Mouse (Mus musculus): ENCODE measurements at regions not wholly inside any gene's neighbourhood (a gene's known extent, or its start where the extent isn't known, plus 50 kb on each side); places are given as distances from the start of the nearest gene placed in this dataset.

- no peak for DNase-seq (ENCODE audit: low spot score)
Measured at GRCm38 (mm10) chr7:67895166-67895565, 57.5 kb upstream of the Igf1r start.

DNA sequence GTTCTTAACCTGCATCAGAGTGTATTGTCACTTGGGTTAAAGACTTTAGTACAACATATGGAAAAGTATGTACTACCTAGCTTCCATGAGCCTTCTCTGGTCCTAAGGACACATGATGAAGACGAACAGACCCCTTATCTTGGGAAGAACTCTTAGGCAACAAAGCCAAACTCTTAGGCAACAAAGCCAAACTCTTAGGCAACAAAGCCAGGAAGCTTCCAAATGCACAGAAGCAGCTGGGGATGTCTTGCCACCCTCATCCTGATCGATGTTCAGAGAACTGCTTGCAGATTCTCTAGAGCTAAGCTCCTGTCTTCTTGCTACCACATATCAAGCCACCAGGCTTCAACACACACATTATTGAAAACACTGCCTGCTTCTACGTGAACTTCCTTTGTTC is 59.7 kb upstream of the Igf1r start:
- no peak for DNase-seq (ENCODE audit: low spot score)

DNA sequence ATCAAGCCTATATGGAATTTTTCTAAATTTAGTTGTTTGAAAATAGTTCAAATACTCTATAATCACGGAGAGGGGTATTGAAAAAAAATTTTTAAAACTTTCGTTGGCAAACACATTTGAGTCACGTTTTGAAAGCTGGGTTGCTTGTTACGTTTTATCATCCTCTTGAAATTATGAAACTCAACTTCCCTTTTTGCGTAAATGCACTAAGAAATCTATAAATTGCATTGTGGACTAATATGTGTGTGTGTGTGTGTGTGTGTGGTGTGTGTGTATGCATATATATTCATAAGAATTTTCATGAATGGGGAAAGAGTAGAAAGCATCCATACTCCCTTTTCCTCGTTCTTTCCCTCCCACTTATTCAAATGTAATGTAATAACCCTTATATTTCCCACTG is 69.6 kb upstream of the Igf1r start:
- DNase-seq (ENCODE audit: low spot score), result no peak

GRCm38 (mm10) chr7:67882606-67883005 is 70.0 kb upstream of the Igf1r start:
- no peak for DNase-seq (ENCODE audit: low spot score)

GRCm38 (mm10) chr7:67878226-67878625 is 74.4 kb upstream of the Igf1r start:
- DNase-seq (ENCODE audit: low spot score), result no peak

- DNase-seq (ENCODE audit: low spot score), result no peak
Measured at GRCm38 (mm10) chr7:67877587-67877986, 75.0 kb upstream of the Igf1r start.

- no peak for DNase-seq (ENCODE audit: low spot score)
Measured at GRCm38 (mm10) chr7:67854080-67855022, 94.8 kb upstream of the Synm start.

DNA sequence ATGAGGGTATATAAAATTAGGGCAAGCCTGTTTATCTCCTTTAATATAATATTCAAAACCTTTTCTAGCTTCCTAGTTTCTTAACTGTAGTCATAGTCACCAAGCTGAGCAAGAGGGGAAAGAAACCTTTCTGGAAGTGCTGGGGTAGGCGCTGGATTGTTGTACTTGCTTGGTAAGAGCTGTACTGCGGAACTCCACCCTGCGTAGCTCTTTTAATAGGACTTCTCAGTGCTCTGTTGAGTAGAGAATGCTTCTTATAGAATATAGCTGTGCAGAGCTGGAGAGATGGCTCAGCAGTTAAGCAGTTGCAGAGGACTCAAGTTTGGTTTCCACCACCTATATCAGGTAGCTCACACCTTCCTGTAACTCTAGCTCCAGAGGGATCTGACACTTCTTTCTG is 93.3 kb upstream of the Synm start:
- no peak for DNase-seq (ENCODE audit: low spot score)

DNA sequence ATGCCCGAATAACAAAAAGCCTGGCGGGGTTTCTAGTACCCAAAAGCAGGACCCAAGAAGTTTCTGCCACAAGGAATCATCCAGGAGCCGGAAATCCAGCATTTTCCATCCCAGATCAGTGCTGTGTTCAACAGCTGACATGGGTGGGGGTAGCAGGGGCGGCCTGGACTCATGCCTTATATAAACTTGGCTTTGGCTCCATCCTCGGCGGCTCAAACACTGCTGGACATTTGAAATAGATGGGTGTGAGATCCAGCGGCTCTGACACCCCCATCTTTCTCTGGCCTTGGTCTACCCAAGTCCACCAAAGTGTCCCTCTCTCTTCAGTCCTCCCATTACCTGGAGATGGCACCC is 89.9 kb upstream of the Synm start:
- no peak for DNase-seq (ENCODE audit: low spot score)

- DNase-seq (ENCODE audit: low spot score), result peak; percentile 28
Measured at GRCm38 (mm10) chr7:67848589-67849508, 89.3 kb upstream of the Synm start.

DNA sequence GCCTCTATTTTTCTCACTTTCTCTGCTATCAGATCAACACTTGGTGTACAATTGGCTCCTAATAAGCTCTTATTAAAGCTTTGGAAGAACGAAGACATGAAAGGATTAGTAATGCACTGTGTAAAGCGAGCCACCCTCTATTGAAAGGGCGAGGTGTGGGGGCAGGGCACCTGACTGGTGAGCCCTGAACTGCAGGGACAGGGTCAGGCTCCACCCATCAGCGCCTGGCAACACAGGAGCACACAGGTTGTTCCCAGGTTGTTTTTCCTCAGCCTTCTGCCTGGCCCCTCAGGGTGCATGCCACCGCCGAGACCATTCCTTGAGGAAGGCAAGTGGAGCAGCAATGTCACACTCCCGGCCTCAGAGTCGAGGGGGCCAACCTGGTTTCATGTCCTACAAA is 87.3 kb upstream of the Synm start:
- no peak for DNase-seq (ENCODE audit: low spot score)

GRCm38 (mm10) chr7:67836984-67837383 is 77.4 kb upstream of the Synm start:
- DNase-seq (ENCODE audit: low spot score), result no peak

- no peak for DNase-seq (ENCODE audit: low spot score)
Measured at GRCm38 (mm10) chr7:67836117-67836949, 76.8 kb upstream of the Synm start.

DNA sequence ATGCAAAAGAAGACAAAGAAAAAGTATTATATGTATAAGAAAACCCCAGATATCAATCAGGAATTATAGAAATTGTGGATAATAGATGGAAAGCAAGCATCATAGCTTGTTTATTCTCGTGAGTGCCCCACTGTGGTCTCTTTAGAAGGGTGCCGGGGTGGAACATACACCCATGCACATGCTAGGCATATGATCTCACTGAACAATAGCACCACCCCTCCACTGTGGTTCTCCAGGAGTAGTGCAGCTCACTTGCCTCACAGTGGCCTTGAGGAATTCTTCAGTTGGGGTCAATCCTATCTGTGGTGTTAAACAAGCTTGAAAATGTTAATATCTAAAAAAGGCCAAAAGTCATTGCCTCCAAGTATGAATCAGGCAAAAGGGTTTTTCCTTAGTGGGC is 72.2 kb upstream of the Synm start:
- no peak for DNase-seq (ENCODE audit: low spot score)

DNA sequence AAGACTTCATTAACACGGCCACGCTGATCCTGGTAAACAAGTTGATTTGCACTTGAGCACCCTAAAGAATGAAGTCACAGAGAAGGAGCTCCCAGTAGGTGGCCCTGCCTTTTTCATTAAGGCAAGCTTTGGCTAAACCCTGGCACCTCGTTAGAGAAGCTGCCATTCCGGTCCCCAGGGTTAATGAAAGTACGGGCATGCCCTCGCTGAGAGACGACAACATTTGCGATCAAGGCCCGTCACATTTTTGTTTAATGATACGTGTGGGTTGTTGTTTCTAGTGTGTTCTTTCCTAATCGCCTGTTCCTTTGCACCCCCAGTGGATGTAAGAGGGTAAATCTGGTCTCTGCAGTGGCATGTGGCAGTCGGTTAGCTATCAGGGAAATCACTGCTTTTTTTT is 67.8 kb upstream of the Synm start:
- DNase-seq (ENCODE audit: low spot score), result no peak

DNA sequence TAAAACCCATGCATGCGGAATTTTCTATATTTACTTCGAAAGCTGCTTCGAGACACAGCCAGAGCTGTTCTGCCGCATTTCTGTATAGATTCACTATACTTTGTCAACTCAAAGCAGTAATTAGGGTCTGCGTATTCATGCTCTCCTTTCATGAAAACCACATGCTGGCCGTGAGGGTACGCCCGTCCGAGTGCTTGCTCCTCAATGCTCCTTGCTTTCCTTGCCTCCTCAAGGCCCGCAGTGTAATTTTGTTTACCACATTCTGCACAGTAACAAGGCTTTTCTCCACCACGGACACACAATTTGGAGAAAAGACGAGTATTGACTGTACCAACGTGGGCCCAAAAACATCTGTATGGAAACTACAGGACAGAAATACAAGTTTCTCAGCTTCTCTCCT is 67.4 kb upstream of the Synm start:
- no peak for DNase-seq (ENCODE audit: low spot score)

- DNase-seq (ENCODE audit: low spot score), result no peak
Measured at GRCm38 (mm10) chr7:67826368-67826767, 66.8 kb upstream of the Synm start.

GRCm38 (mm10) chr7:67825636-67826280 is 66.2 kb upstream of the Synm start:
- DNase-seq (ENCODE audit: low spot score), result no peak

GRCm38 (mm10) chr7:67823943-67824645 is 64.6 kb upstream of the Synm start:
- DNase-seq (ENCODE audit: low spot score), result no peak

- DNase-seq (ENCODE audit: low spot score), result no peak
Measured at GRCm38 (mm10) chr7:67819551-67819950, 60.0 kb upstream of the Synm start.

DNA sequence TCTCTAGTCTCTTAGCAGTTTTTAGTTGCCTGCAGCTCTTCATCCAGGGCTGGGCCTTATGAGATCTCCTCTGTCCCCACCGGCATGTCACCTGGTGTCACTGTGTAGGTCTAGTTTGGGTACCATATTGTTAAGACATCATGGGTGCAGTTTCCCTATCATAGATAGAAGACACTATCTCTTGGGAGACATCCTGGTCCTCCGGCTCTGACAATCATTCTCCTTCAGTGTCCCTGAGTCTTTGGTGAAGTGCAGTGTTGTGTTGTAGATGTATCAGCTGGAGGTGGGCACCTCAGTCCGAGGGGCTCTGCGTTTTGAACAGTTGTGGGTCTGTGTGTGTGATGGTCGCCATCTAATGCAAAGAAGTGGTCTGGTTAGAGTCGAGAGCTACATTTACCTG is 58.0 kb upstream of the Synm start:
- no peak for DNase-seq (ENCODE audit: low spot score)

Data from ovary, adult 18-20 months (tissue).